Mouse (Mus musculus) erythroblast, embryonic 14.5 days (primary cell): ENCODE data around the gene Map3k7cl.

Source experiments
- GATA1 ChIP-seq: IDR thresholded peaks from 2 replicates; pipeline ENCODE4 v1.6.1; 2012; ENCODE audit warnings: low read length, inconsistent platforms, mixed read lengths
- TAL1 ChIP-seq: IDR thresholded peaks from 3 replicates; pipeline ENCODE4 v1.6.1; 2012; ENCODE audit warnings: low read length, inconsistent platforms, mixed read lengths

GRCm38 (mm10) chr16:87528755-87529154 lies 24.4 kb upstream of the Map3k7cl start:
- TF ChIP-seq TAL1 (no peak), GATA1 (no peak)
